Mouse (Mus musculus): ENCODE results near the gene Pcnx4.

Gene Pcnx4

DNA sequence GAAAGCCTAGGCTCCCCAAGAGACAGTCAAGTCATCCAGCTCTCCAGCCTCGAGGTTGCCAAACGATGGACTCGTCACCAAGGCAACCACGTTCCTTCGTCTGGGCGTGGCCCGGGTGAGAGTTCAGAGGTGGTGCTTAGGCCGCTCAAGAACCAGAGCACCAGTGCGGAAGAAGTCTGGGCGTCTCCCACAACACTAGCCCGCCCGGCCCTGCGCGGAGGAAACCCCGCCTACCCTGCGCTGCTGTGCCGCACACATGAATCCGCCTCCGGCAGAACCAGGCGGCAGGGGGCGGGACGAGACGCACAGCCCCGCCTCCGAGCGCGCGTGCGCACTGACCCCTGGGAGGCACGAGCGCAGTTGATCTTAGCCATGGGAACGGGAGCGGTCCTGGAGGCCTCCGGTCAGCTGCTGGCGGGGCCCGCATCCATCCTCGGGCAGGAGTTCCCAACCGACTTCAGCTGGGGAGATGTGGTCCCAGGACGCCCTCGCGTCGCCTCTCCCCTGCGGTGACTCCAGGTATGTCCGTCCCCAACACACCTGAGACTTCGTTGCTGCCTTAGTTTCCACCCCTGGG is at the start of gene Pcnx4:
Gene Pcnx4 (plus strand): TSS at position 363 of the 577 bp plus-strand sequence.
- peak; percentile 97 for DNase-seq (ENCODE audit: low read depth)

DNA sequence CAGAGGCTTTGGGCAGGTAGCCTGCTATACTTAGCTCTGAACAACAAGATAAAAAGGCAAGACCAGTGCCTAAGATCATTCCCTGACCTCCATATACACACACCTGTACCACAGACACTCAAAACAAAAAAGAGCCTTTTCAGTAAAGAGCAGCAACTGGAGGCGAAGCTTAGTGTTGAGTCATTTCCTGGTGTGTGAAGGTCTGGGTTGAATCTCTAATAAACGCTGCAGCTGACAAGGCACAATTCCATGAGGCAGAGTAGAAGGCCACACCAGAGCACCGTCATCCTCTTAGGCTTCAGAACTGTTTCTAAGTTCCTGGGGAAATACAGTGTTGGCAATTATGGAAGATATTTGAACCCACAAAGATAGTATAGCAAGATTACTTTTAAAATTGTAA is 48.7 kb upstream of the Pcnx4 start:
- DNase-seq (ENCODE audit: low read depth): no peak

DNA sequence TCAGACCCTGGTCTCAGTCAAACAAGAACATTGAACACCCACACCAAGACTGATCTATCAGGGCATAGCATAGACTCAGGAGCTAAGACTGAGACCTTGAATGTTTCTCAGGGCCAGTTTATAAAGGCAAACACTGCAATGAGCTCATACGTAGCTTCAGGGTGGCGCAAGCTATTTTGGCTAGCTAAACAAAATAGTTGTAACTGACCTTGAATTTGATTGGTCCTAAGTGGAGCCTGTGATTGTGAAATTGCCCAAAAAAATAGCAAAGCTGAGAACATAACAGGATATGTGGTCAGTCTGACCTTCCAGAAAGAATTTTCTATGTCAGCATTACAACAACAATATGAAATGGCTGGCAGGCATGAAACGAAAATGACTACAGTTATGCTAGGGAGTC is 46.2 kb upstream of the Pcnx4 start:
- DNase-seq (ENCODE audit: low read depth): no peak

- no peak for DNase-seq (ENCODE audit: low read depth)
Measured at GRCm38 (mm10) chr12:72491063-72491719, 45.0 kb upstream of the Pcnx4 start.

DNA sequence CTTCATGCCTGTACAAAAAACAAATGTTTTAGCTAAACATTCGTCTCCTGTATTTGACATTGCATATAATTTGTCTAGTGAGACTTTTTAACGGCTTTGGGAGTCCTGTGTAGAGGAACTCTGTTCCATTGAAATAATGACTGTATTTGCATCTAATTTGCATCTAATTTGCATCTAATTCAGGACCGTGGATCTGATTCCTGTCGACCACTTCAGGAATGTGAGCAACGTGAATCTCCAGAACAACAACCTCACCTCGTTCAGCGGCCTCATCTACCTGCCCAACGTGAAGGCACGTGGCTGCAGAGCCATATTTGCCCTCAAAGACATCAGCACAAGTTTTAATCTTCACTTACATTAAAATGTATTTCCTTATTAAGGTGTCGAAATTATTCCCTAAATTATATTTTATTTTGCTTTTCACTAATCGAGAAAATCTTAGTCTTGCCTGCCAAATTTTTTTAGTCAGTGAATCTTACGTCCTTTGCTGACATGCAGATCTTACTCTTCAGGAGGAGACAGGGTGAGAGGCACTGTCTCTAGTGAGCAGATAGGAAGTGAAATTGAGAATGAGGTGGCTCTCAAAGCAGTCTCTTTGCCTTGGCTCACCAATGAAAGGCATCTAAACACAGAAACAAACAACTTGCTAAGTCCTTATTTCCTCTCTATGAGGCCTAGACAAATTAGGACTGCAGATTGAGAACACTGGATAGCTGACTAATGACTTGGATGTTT is 39.1 kb upstream of the Pcnx4 start:
- DNase-seq (ENCODE audit: low read depth): no peak

GRCm38 (mm10) chr12:72509606-72510005 is 26.6 kb upstream of the Pcnx4 start:
- no peak for DNase-seq (ENCODE audit: low read depth)

GRCm38 (mm10) chr12:72515446-72515845 is 20.7 kb upstream of the Pcnx4 start:
- peak; percentile 32 for DNase-seq (ENCODE audit: low read depth)

DNA sequence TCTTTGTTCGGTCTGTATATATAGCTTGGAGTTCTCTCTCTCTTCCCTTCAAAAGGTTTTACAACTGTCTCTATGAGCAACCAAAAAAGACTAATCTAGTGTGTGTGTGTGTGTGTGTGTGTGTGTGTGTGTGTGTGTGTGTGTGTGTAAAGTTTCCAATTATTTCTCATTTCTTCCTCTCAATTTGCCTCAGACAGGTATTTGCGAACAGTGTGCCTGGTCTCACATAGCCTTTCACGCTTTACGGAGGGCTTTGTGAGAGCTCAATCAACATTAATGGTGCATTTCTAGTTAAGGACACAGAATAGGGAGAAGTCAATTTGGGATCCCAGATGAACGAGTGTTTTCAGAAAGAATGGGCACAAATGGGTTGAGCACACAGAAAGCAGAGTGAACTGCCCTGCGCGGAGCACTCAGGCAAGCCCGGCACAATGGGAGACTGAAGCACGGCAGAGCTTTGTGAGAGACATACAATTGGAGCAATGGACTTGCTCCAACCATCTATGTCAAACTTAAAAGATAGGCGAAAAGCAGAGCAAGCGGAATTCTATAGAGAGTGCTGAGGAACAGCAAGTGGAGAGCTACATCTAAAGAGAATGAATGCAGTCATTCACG is 18.0 kb upstream of the Pcnx4 start:
- DNase-seq (ENCODE audit: low read depth): no peak

DNA sequence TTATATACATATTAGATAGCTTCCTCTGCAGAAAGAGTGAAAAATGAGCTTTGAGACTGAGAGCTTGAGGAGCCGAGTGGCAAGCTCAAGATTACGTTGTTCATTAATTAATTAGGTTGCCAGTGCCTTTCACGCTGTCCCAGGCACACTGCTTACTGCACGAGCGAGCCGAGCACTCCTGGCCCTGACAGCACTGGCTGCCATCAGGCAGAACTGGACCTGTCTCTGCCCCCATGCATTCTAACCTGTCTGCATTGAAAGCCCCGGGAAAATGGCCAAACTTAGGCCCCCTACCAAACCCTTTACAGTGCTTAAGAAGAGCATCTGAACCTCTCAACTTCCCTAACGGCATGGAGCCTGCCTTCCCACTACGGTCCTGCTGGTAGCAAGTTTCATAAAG is 16.8 kb upstream of the Pcnx4 start:
- no peak for DNase-seq (ENCODE audit: low read depth)

DNA sequence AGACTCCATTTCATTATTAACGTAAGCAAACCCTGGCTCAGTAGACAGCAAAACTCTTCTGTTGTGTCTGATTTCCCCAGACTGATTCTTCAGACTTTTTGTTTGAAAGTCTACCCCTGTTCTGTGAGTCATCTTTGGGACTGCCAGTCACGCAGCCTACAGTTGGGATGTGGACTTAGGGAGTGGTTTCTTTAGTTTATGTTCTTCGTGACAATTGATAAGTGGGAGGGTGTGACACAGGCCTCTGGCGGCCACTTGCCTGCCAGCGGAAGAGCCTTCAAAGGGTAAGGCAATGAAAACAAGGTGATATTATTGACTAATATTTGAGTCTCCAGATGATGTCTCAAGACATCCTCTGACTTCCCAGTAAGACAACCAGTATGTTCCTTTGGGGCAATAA is 16.3 kb upstream of the Pcnx4 start:
- DNase-seq (ENCODE audit: low read depth): no peak

- peak; percentile 82 for DNase-seq (ENCODE audit: low read depth)
Measured at GRCm38 (mm10) chr12:72520645-72521044, 15.5 kb upstream of the Pcnx4 start.

GRCm38 (mm10) chr12:72525588-72525987 is 10.6 kb upstream of the Pcnx4 start:
- DNase-seq (ENCODE audit: low read depth): no peak

GRCm38 (mm10) chr12:72532303-72532702 is 3.9 kb upstream of the Pcnx4 start:
- DNase-seq (ENCODE audit: low read depth): no peak

DNA sequence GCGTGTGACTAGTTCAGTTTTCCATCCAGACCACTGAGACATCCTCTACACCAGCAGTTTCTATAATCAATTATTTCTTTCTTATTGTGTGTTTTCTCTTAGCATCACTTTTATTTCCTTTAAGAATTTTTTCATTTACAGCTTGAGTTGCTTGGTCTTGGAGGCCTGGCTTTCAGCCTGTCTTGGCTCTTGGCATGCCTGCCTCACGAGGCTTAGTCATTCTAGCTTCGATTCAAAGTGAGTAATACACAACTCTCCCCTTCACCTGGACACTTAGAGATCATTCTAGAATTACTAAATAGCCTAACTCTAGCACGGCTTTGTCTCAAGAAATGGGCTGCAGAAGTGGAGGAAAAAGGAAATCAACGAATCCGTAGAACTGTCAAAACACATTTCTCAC is 2.2 kb upstream of the Pcnx4 start:
- DNase-seq (ENCODE audit: low read depth): no peak

DNA sequence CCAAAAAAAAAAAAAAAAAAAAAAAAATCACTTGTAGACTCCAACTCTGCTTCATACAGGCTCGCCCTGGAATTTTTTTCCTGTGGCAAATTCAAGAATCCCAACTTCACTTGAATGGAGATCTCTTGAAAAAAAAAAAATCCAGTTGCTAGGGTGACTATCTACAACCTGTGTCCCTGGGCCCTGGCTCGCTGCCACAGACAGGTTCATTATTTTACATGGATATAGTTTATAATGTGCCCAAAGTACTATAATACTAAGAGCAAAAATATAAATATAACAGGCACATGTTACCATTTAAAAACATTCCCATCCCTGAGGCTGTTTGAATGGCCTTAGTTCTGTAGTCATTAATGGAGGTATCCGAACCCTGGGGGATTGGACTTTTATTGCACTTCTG is 584 bp upstream of the Pcnx4 start:
- DNase-seq (ENCODE audit: low read depth): no peak

- DNase-seq (ENCODE audit: low read depth): no peak
Measured at GRCm38 (mm10) chr12:72538571-72538970, 2.4 kb downstream of the Pcnx4 start.

GRCm38 (mm10) chr12:72554347-72554746 is 18.2 kb downstream of the Pcnx4 start:
- DNase-seq (ENCODE audit: low read depth): no peak

DNA sequence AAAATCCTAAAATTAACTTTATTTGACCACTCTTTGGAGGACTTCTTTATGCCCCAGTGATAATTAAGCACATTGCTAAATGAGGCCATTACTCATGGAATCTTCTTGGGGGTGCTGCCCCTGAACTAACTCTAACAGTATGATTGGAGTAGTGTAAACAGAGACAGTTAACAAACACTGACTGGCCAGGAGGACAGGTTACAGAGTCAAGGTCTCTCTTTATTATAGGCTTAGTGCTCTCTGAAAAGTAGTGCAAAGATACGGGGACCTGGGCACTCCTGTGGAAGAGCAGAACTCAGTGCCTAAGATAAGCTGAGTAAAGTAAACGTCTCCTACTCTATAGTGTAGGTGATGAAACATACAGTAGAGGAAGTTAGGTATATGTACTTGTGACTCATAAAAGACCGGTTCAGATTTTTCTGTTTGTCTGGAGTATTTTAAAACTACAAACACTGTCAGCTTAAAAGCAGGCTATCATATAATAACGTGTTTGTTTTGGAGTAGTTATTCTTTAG is 28.2 kb downstream of the Pcnx4 start:
- no peak for DNase-seq (ENCODE audit: low read depth)

DNA sequence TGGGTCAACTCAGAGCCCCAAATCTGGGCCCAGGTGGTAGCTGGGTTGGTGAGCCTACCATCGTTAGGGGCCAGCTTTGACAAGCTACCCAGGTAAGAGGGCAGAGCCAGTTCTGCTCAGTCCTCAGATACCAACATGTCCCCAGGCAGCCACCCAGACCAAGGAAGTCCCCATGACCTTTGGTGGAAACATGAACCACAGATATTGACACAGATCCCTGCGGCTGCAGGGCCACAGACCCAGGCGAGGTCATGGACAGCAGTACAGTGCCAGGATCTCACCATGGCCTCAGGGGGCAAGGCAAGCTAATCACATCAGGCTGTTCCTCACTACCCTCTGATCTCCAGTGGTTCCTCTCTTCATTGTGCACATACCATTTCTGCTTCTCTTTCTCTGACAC is 45.8 kb downstream of the Pcnx4 start:
- DNase-seq (ENCODE audit: low read depth): no peak

DNA sequence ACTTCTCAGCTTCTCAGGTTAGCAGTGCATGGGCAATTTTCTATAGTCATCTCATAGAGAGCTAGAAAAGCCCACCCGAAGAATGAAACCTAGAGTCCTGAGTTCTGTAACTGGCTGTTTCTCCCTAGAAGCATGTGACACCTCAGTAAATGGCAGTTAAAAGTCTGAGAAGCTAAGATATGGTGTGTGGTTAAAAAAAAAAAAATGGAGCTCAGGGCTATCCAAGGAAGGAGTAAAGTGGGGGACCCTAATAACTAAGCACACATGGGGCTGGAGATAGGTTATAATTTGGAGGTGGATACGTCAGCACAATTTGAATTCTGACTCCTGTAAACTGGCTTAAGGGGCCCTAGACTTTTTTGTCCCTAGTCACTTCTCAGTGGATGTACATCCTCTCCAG is 46.9 kb downstream of the Pcnx4 start:
- no peak for DNase-seq (ENCODE audit: low read depth)

DNA sequence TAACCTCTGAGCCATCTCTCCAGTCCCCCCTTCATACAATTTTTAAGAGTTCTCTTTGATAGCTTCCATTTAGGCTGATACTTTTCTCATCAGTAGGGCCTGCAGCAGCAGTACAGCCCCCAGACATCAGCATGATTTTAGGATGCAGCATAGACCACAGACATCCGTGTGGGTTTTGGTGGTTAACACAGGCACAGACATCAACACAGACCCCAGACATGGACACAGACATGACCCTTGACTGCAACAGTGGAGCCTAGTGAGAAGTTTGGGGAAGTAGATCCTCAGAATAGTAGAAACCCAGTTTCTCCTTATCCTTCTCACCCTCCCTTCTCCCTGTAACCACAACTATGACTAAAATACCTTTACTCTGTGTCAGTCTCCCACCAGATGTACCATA is 49.2 kb downstream of the Pcnx4 start:
- DNase-seq (ENCODE audit: low read depth): no peak

GRCm38 (mm10) chr12:72592991-72593390 is 56.8 kb downstream of the Pcnx4 start:
- DNase-seq (ENCODE audit: low read depth): no peak

GRCm38 (mm10) chr12:72594001-72594400 is 57.8 kb downstream of the Pcnx4 start:
- DNase-seq (ENCODE audit: low read depth): no peak
